Mouse (Mus musculus) midbrain, embryonic 13.5 days (tissue): ENCODE measurements around the gene Tln1. TPM values are rescaled to one million over a fixed set of nuclear protein-coding genes. Genes with fewer than 3 reads are reported as not detected.

ENCODE experiments used
- ATAC-seq: fragments of 200-750 bp; cut with Nextera tagmentation; 2 replicates; pipeline ENCODE4 v1.8.0; 2017; ENCODE audit warnings: mild to moderate bottlenecking, moderate TSS enrichment, moderate library complexity
- H3K27ac ChIP-seq: fragments of 300-500 bp; sonication (generic); 2 replicates; pipeline ENCODE4 v1.5.1; 2015; ENCODE audit warnings: inconsistent platforms, mild to moderate bottlenecking, moderate library complexity
- H3K27me3 ChIP-seq: fragments of 300-500 bp; sonication (generic); 2 replicates; pipeline ENCODE4 v1.6.1; 2015; ENCODE audit warnings: mild to moderate bottlenecking, inconsistent platforms
- H3K36me3 ChIP-seq: fragments of 300-500 bp; sonication (generic); 2 replicates; pipeline ENCODE4 v1.6.1; 2015; ENCODE audit warnings: mild to moderate bottlenecking, inconsistent platforms
- H3K4me1 ChIP-seq: fragments of 300-500 bp; sonication (generic); replicated peaks from 2 replicates; pipeline ENCODE4 v1.6.1; 2015; ENCODE audit warnings: inconsistent platforms
- H3K4me2 ChIP-seq: fragments of 300-500 bp; sonication (generic); replicated peaks from 2 replicates; pipeline ENCODE4 v1.6.1; 2015; ENCODE audit warnings: moderate library complexity, mild to moderate bottlenecking, inconsistent platforms
- H3K4me3 ChIP-seq: fragments of 300-500 bp; sonication (generic); replicated peaks from 2 replicates; pipeline ENCODE4 v1.5.1; 2015; ENCODE audit warnings: mild to moderate bottlenecking, inconsistent platforms
- H3K9ac ChIP-seq: fragments of 300-500 bp; sonication (generic); replicated peaks from 2 replicates; pipeline ENCODE4 v1.6.1; 2015; ENCODE audit warnings: mild to moderate bottlenecking, inconsistent platforms
- H3K9me3 ChIP-seq: fragments of 300-500 bp; sonication (generic); 2 replicates; pipeline ENCODE4 v1.6.1; 2016; ENCODE audit warnings: mild to moderate bottlenecking, inconsistent platforms
- WGBS: fragments of 180-500 bp; shearing (Covaris S2); methylation state at CpG from one replicate; pipeline ENCODE4 v1.1.7; 2015; 5-methylcytosine and 5-hydroxymethylcytosine counted together
- polyA plus RNA-seq: library from polyadenylated mRNA; unstranded; fragments of >200 nt; fragmentation: Nextera tagmentation; extraction: Ambion mirVana; gene quantifications from 2 replicates; pipeline ENCODE4 v1.2.1, GENCODE M21; 2015

Tln1 gene
- polyA plus RNA-seq, 1 experiment from 2014 or later, result 67.0 TPM

GRCm38 (mm10) chr4:43533270-43533669, 29.2 kb downstream of the Tln1 start:
- no peak overlapping the region for H3K27ac ChIP-seq
- no peak for ATAC-seq
- WGBS, result 86% methylated on average over 9 of the region's 9 CpGs
- no peak overlapping the region for H3K4me2 ChIP-seq
- no peak overlapping the region for H3K4me3 ChIP-seq
- no peaks in the 10 kb centered on the region for H3K9me3 ChIP-seq
- H3K27me3 ChIP-seq, result no peaks in the 10 kb centered on the region
- H3K4me1 ChIP-seq, result no peaks in the 10 kb centered on the region
- H3K9ac ChIP-seq, result no peak overlapping the region
- H3K36me3 ChIP-seq, result peaks cover 73% of the 10 kb centered on the region

- Histone ChIP-seq H3K9ac (no peak overlapping the region), H3K27ac (no peak overlapping the region), H3K9me3 (no peaks in the 10 kb centered on the region), H3K27me3 (peaks cover 9% of the 10 kb centered on the region), H3K36me3 (peaks cover 47% of the 10 kb centered on the region), H3K4me3 (no peak overlapping the region), H3K4me2 (no peak overlapping the region), H3K4me1 (no peaks in the 10 kb centered on the region)
- no peak for ATAC-seq
- WGBS, result 26% methylated on average over 7 of the region's 7 CpGs
Observed at GRCm38 (mm10) chr4:43530581-43530980, 31.9 kb downstream of the Tln1 start.

- H3K4me3 ChIP-seq, result no peak overlapping the region
- H3K4me1 ChIP-seq, result no peaks in the 10 kb centered on the region
- no peak overlapping the region for H3K9ac ChIP-seq
- 79% methylated on average over 8 of the region's 8 CpGs for WGBS
- peaks cover 42% of the 10 kb centered on the region for H3K36me3 ChIP-seq
- H3K27me3 ChIP-seq, result peaks cover 14% of the 10 kb centered on the region
- no peak overlapping the region for H3K27ac ChIP-seq
- ATAC-seq, result no peak
- no peak overlapping the region for H3K4me2 ChIP-seq
- no peaks in the 10 kb centered on the region for H3K9me3 ChIP-seq
Observed at GRCm38 (mm10) chr4:43530081-43530501, 32.4 kb downstream of the Tln1 start.

- Histone ChIP-seq H3K4me2 (no peak overlapping the region), H3K9ac (no peak overlapping the region), H3K27ac (no peak overlapping the region), H3K36me3 (peaks cover 27% of the 10 kb centered on the region), H3K27me3 (peaks cover 30% of the 10 kb centered on the region), H3K4me1 (peaks cover 10% of the 10 kb centered on the region), H3K9me3 (no peaks in the 10 kb centered on the region), H3K4me3 (no peak overlapping the region)
- 76% methylated on average over 9 of the region's 9 CpGs for WGBS
- ATAC-seq, result no peak
Observed at GRCm38 (mm10) chr4:43528487-43528886, 34.0 kb downstream of the Tln1 start.

- peaks cover 36% of the 10 kb centered on the region for H3K27me3 ChIP-seq
- H3K9ac ChIP-seq, result no peak overlapping the region
- peaks cover 21% of the 10 kb centered on the region for H3K36me3 ChIP-seq
- H3K27ac ChIP-seq, result no peak overlapping the region
- H3K4me3 ChIP-seq, result no peak overlapping the region
- WGBS, result 64% methylated on average over 5 of the region's 5 CpGs
- H3K4me1 ChIP-seq, result peaks cover 16% of the 10 kb centered on the region
- ATAC-seq, result no peak
- no peak overlapping the region for H3K4me2 ChIP-seq
- H3K9me3 ChIP-seq, result no peaks in the 10 kb centered on the region
Observed at GRCm38 (mm10) chr4:43527880-43528279, 34.6 kb downstream of the Tln1 start.

GRCm38 (mm10) chr4:43519956-43520355, 42.5 kb downstream of the Tln1 start:
- no peaks in the 10 kb centered on the region for H3K9me3 ChIP-seq
- WGBS, result 16% methylated on average over 6 of the region's 6 CpGs
- peaks cover 30% of the 10 kb centered on the region for H3K4me1 ChIP-seq
- peaks cover 52% of the 10 kb centered on the region for H3K27me3 ChIP-seq
- H3K4me3 ChIP-seq, result no peak overlapping the region
- H3K36me3 ChIP-seq, result no peaks in the 10 kb centered on the region
- peak; percentile 77 for ATAC-seq
- H3K27ac ChIP-seq, result no peak overlapping the region
- H3K9ac ChIP-seq, result no peak overlapping the region
- H3K4me2 ChIP-seq, result peak overlapping the region; percentile 40

- ATAC-seq, result no peak
Observed at GRCm38 (mm10) chr4:43519551-43519950, 42.9 kb downstream of the Tln1 start.

GRCm38 (mm10) chr4:43515764-43516708, 46.5 kb downstream of the Tln1 start:
- Histone ChIP-seq H3K36me3 (no peaks in the 10 kb centered on the region), H3K27me3 (peaks cover 14% of the 10 kb centered on the region), H3K4me1 (peaks cover 14% of the 10 kb centered on the region), H3K4me3 (no peak overlapping the region), H3K4me2 (no peak overlapping the region), H3K9ac (no peak overlapping the region), H3K27ac (no peak overlapping the region), H3K9me3 (no peaks in the 10 kb centered on the region)
- ATAC-seq, result no peak
- WGBS, result 72% methylated on average over 11 of the region's 11 CpGs

More at GRCm38 (mm10) chr4:43519551-43519950, 42.9 kb downstream of the Tln1 start:
- Histone ChIP-seq H3K27ac (no peak overlapping the region), H3K4me1 (peaks cover 30% of the 10 kb centered on the region), H3K4me2 (peak overlapping the region; percentile 40), H3K27me3 (peaks cover 48% of the 10 kb centered on the region), H3K9me3 (no peaks in the 10 kb centered on the region), H3K9ac (no peak overlapping the region), H3K4me3 (no peak overlapping the region), H3K36me3 (no peaks in the 10 kb centered on the region)
- WGBS, result 14% methylated on average over 10 of the region's 10 CpGs

GRCm38 (mm10) chr4:43513791-43514190, 48.7 kb downstream of the Tln1 start:
- Histone ChIP-seq H3K9me3 (no peaks in the 10 kb centered on the region), H3K36me3 (no peaks in the 10 kb centered on the region), H3K9ac (no peak overlapping the region), H3K27ac (no peak overlapping the region), H3K4me2 (no peak overlapping the region), H3K27me3 (peaks cover 9% of the 10 kb centered on the region), H3K4me3 (no peak overlapping the region), H3K4me1 (peaks cover 8% of the 10 kb centered on the region)
- 76% methylated on average over 4 of the region's 4 CpGs for WGBS
- ATAC-seq, result no peak

GRCm38 (mm10) chr4:43513300-43513699, 49.2 kb downstream of the Tln1 start:
- Histone ChIP-seq H3K4me3 (no peak overlapping the region), H3K4me2 (no peak overlapping the region), H3K9ac (no peak overlapping the region), H3K4me1 (peaks cover 11% of the 10 kb centered on the region), H3K27ac (no peak overlapping the region), H3K27me3 (peaks cover 12% of the 10 kb centered on the region), H3K36me3 (no peaks in the 10 kb centered on the region), H3K9me3 (no peaks in the 10 kb centered on the region)
- 83% methylated on average over 4 of the region's 4 CpGs for WGBS
- ATAC-seq, result no peak

GRCm38 (mm10) chr4:43512653-43513052, 49.8 kb downstream of the Tln1 start:
- Histone ChIP-seq H3K36me3 (no peaks in the 10 kb centered on the region), H3K4me3 (no peak overlapping the region), H3K27ac (no peak overlapping the region), H3K9ac (no peak overlapping the region), H3K4me1 (peaks cover 16% of the 10 kb centered on the region), H3K27me3 (peaks cover 19% of the 10 kb centered on the region), H3K4me2 (no peak overlapping the region), H3K9me3 (no peaks in the 10 kb centered on the region)
- WGBS, result 71% methylated on average over 7 of the region's 7 CpGs
- ATAC-seq, result no peak

GRCm38 (mm10) chr4:43511675-43512454, 50.6 kb downstream of the Tln1 start:
- Histone ChIP-seq H3K27me3 (peaks cover 26% of the 10 kb centered on the region), H3K4me2 (no peak overlapping the region), H3K4me3 (no peak overlapping the region), H3K9me3 (no peaks in the 10 kb centered on the region), H3K36me3 (no peaks in the 10 kb centered on the region), H3K4me1 (peaks cover 16% of the 10 kb centered on the region), H3K9ac (no peak overlapping the region), H3K27ac (no peak overlapping the region)
- ATAC-seq, result no peak
- 82% methylated on average over 19 of the region's 19 CpGs for WGBS
